Mouse (Mus musculus) embryonic fibroblast, embryonic 13.5 days (primary cell): ENCODE data around the gene Aplp2.

Source experiments
- CTCF ChIP-seq: IDR thresholded peaks from 2 replicates; pipeline ENCODE4 v1.5.1; 2011; ENCODE audit warnings: mild to moderate bottlenecking, control low read depth, low read length, moderate library complexity, borderline replicate concordance; ENCODE audit not compliant: insufficient read depth
- POLR2A ChIP-seq: IDR thresholded peaks from 2 replicates; pipeline ENCODE4 v1.6.1; 2011; ENCODE audit warnings: low read depth, mild to moderate bottlenecking, control low read depth, low read length, moderate library complexity

DNA sequence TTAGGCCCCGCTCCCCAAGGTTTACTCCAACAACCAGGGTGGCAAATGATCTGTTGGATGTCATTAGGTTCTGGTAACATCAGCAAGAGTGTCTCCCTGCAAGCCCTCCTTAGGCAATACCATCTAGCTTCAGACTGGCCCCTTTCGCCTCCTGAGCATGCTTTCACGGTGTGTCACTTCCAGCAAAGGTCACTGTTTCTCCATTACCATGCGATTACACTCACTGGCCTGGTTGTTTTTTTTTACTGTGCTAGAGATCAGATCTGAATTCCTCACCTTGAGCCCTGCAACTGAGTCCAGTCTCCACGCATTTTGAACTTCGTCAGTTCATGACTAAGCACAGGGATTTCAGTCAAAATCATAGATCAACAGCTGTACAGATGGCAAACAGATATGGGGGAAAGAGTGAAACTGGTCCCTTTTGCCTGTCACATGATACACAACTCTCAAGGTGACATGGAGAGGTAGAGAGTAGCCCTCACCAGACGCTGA is 29.6 kb upstream of the Aplp2 start:
- TF ChIP-seq CTCF (no peak), POLR2A (no peak)
